Mouse (Mus musculus) myocyte (in vitro differentiated cells): Measurements from ENCODE around the gene Macrod2. TPM values are rescaled to one million over a fixed set of nuclear protein-coding genes. Genes with fewer than 3 reads are reported as not detected.

ENCODE experiments used
- H3K27me3 ChIP-seq: one replicate; pipeline ENCODE4 v1.6.1; 2011; ENCODE audit not compliant: control insufficient read depth, insufficient read depth, insufficient read length
- H3K36me3 ChIP-seq: one replicate; pipeline ENCODE4 v1.6.1; 2011; ENCODE audit not compliant: control insufficient read depth, insufficient read depth
- H3K4me2 ChIP-seq: one replicate; pipeline ENCODE4 v1.6.1; 2011; ENCODE audit warnings: low read depth, control low read depth
- H3K4me3 ChIP-seq: one replicate; pipeline ENCODE4 v1.5.1; 2011; ENCODE audit warnings: mild to moderate bottlenecking, control low read depth, moderate library complexity
- H3K79me2 ChIP-seq: one replicate; pipeline ENCODE4 v1.6.1; 2011; ENCODE audit not compliant: control insufficient read depth, insufficient read depth
- H3ac ChIP-seq: one replicate; pipeline ENCODE4 v1.6.1; 2011; ENCODE audit not compliant: control insufficient read depth, insufficient read length
- POLR2AphosphoS2 ChIP-seq: IDR thresholded peaks from one replicate; pipeline ENCODE4 v1.6.1; 2011; ENCODE audit warnings: low read depth, control low read depth; ENCODE audit not compliant: insufficient read length
- polyA plus RNA-seq: library from polyadenylated mRNA; unstranded; fragments of >200 nt; fragmentation: generic; extraction: Trizol; gene quantifications from one replicate; pipeline ENCODE4 v1.2.1, GENCODE M21; 2012; ENCODE audit warnings: missing spikeins

The Macrod2 gene
- polyA plus RNA-seq, 1 experiment = 0.96 TPM

DNA sequence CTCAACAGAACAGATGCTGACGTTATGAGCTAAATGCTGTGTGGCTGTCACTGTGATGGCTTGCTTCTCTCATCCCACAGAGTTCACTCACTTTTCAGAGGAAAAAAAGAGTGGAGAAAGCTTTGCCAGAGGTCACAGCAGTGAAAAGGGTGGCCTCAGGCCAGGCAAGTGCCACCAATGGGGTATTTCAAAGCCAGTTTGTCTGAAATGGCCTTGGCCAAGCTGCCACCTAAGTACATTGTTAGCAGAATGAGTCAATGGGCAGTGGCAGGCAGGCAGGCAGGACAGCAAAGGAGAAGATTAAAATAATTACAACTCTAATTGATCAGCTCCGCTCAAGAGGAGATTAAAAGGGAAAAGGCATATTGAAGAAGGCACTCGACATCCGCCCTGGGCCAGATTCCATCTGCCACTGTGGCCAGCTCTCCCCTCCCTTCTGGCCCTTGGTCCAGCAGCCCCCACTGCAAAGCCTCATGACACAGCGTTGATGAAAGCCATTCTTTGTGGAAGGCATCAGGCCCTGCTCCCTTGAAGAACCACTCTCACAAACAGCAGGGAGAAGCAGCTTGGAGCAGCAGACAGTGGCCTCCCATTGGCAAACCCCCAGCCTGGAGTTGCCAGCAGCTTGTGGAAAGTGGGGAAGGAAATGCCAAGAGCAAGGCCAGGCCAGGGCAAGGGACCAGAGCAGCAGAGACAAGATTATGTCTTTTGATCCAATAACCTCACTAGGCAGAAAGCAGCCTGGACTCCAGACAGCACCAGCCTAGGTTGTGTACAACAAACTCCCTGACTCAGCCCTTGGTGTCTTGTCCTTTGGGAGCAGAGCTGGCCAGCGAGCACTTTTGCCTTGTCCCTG, 2042.7 kb downstream of the Macrod2 start:
- Histone ChIP-seq H3K4me3 (no peak overlapping the region), H3ac (no peak overlapping the region), H3K79me2 (no peaks in the 10 kb centered on the region), H3K36me3 (no peaks in the 10 kb centered on the region), H3K27me3 (no peaks in the 10 kb centered on the region), H3K4me2 (no peak overlapping the region)
- no peak for TF ChIP-seq POLR2AphosphoS2

Other genes starting within 250 kb of the Macrod2 start
- not detected for gene Gm17374, start 243.3 kb upstream of the Macrod2 start, polyA plus RNA-seq
- gene Esf1, start 224.7 kb upstream of the Macrod2 start, polyA plus RNA-seq = 5.7 TPM
- 22.0 TPM for gene Ndufaf5, start 224.7 kb upstream of the Macrod2 start, polyA plus RNA-seq
- not detected for gene Sel1l2, start 5.6 kb upstream of the Macrod2 start, polyA plus RNA-seq